Mouse (Mus musculus) thymus, adult 2 months (tissue): ENCODE data around the gene Meaf6.

Experiments used
- CTCF ChIP-seq: fragments of 200-500 bp; IDR thresholded peaks from 2 replicates; pipeline ENCODE4 v1.5.1; 2012; ENCODE audit warnings: mild to moderate bottlenecking, control low read depth, low read length, moderate library complexity, borderline replicate concordance; ENCODE audit not compliant: control insufficient read depth, poor library complexity, insufficient read depth; ENCODE audit errors: extremely low read depth
- POLR2A ChIP-seq: fragments of 200-500 bp; IDR thresholded peaks from 2 replicates; pipeline ENCODE4 v1.6.1; 2012; ENCODE audit warnings: mild to moderate bottlenecking, low read length, control low read depth, moderate library complexity; ENCODE audit not compliant: control insufficient read depth, poor library complexity, insufficient read depth; ENCODE audit errors: extremely low read depth

DNA sequence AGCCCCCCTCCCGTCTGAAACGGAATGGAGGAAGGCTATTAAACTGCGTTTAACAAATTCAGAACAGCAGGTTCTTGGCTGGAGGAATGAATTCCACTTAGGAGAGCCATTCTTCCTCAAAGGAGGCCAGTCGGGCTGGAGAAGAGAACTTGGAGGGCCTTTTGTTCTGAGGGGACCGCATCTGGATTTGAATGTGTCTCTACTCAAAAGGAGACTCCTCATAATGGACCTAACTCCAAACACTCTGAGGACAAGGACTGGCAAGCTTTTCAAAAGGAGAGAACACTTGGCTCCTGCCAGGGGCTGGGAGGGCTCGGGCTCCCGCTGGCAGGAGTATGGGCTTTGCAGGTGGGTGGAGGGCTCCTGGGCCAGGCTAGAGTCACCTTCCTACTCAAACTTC is 59.7 kb downstream of the Meaf6 start:
- TF ChIP-seq POLR2A: no peak
- TF ChIP-seq CTCF: no peak
